Mouse (Mus musculus) neural tube, embryonic 13.5 days (tissue): ENCODE data around the gene Mettl21e. TPM values are rescaled to one million over a fixed set of nuclear protein-coding genes. Genes with fewer than 3 reads are reported as not detected.

Experiments
- ATAC-seq: fragments of 200-750 bp; cut with Nextera tagmentation; 2 replicates; pipeline ENCODE4 v1.8.0; 2017; ENCODE audit warnings: low read depth, mild to moderate bottlenecking, moderate TSS enrichment, moderate library complexity
- H3K27ac ChIP-seq: fragments of 300-500 bp; sonication (generic); replicated peaks from 2 replicates; pipeline ENCODE4 v1.5.1; 2015; ENCODE audit warnings: moderate library complexity, mild to moderate bottlenecking, inconsistent platforms
- H3K27me3 ChIP-seq: fragments of 300-500 bp; sonication (generic); 2 replicates; pipeline ENCODE4 v1.6.1; 2015; ENCODE audit warnings: mild to moderate bottlenecking, inconsistent platforms
- H3K36me3 ChIP-seq: fragments of 300-500 bp; sonication (generic); 2 replicates; pipeline ENCODE4 v1.6.1; 2015; ENCODE audit warnings: mild to moderate bottlenecking, inconsistent platforms
- H3K4me1 ChIP-seq: fragments of 300-500 bp; sonication (generic); replicated peaks from 2 replicates; pipeline ENCODE4 v1.6.1; 2015; ENCODE audit warnings: inconsistent platforms
- H3K4me2 ChIP-seq: fragments of 300-500 bp; sonication (generic); 2 replicates; pipeline ENCODE4 v1.6.1; 2015; ENCODE audit warnings: inconsistent platforms, mild to moderate bottlenecking, moderate library complexity
- H3K4me3 ChIP-seq: fragments of 300-500 bp; sonication (generic); 2 replicates; pipeline ENCODE4 v1.5.1; 2015; ENCODE audit warnings: mild to moderate bottlenecking, inconsistent platforms
- H3K9ac ChIP-seq: fragments of 300-500 bp; sonication (generic); 2 replicates; pipeline ENCODE4 v1.6.1; 2015; ENCODE audit warnings: moderate library complexity, mild to moderate bottlenecking, inconsistent platforms
- H3K9me3 ChIP-seq: fragments of 300-500 bp; sonication (generic); 2 replicates; pipeline ENCODE4 v1.6.1; 2016; ENCODE audit warnings: inconsistent platforms
- WGBS: fragments of 180-500 bp; shearing (Covaris S2); methylation state at CpG from one replicate; pipeline ENCODE4 v1.1.7; 2015; 5-methylcytosine and 5-hydroxymethylcytosine counted together
- polyA plus RNA-seq: library from polyadenylated mRNA; unstranded; fragments of >200 nt; fragmentation: Nextera tagmentation; extraction: Ambion mirVana; gene quantifications from 2 replicates; pipeline ENCODE4 v1.2.1, GENCODE M21; 2015

Mettl21e gene
- polyA plus RNA-seq, 1 experiment from 2014 or later, result not detected

DNA sequence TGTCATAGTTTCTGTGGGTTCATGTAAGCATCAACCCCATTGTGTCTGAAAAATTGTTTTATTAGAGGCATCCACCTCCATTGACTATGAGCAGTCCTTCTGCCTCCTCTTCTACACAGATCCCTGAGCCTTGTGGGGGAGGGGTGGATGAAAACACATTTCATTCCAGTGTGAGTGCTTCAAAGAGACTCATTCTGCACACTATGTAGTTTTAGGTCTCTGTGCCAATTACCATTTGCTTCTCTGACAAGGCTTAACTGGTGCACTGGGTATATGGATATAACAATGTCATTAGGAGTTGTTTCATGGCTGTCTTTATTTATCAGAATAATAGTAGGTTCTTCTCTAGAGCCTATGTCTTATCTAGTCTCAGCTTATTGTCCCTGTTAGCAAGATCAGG lies 32.4 kb downstream of the Mettl21e start:
- no peak overlapping the region for H3K4me3 ChIP-seq
- H3K36me3 ChIP-seq, result peaks cover 15% of the 10 kb centered on the region
- H3K4me2 ChIP-seq, result no peak overlapping the region
- no peak for ATAC-seq
- H3K9me3 ChIP-seq, result no peaks in the 10 kb centered on the region
- H3K27me3 ChIP-seq, result no peaks in the 10 kb centered on the region
- H3K27ac ChIP-seq, result no peak overlapping the region
- H3K4me1 ChIP-seq, result no peaks in the 10 kb centered on the region
- no peak overlapping the region for H3K9ac ChIP-seq

DNA sequence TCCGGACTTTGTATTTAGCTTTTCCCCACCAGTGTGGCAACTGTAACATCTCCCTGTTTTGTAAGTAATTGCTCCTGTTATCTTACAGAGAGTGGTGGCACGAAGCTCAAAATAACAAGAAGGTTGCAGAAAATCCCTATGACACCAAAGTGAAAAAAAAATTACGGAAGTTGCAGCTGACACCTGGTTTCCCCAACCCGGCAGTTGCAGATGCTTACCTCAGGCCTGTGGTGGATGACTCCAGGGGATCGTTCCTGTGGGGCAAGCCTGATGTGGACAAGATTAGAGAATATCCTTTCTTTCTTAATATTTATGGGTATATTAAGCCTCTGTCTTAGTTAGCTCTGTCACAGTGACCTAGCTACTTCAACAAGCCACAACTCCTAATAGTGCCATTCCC lies 40.7 kb downstream of the Mettl21e start:
- WGBS, result 97% methylated on average over 5 of the region's 5 CpGs
- Histone ChIP-seq H3K36me3 (peaks cover 87% of the 10 kb centered on the region), H3K27me3 (no peaks in the 10 kb centered on the region), H3K9me3 (no peaks in the 10 kb centered on the region), H3K4me3 (no peak overlapping the region), H3K4me2 (no peak overlapping the region), H3K27ac (no peak overlapping the region), H3K4me1 (no peaks in the 10 kb centered on the region), H3K9ac (no peak overlapping the region)
- no peak for ATAC-seq

DNA sequence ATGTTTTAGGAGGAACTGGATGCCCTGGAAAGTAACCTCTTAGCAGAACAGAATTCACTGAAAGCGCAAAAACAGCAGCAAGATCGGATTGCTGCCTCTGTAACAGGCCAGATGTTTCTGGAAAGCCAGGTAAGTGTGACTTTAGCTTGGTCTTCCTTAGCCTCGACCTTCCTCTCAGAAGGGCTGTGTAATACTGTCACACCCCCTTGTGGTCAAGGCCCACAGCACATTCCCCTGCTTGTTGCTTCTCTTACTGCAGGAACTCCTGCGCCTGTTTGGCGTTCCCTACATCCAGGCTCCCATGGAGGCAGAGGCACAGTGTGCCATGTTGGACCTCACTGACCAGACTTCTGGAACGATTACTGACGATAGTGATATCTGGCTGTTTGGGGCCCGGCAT lies 44.9 kb downstream of the Mettl21e start:
- H3K27me3 ChIP-seq, result no peaks in the 10 kb centered on the region
- no peak overlapping the region for H3K9ac ChIP-seq
- H3K4me3 ChIP-seq, result no peak overlapping the region
- H3K27ac ChIP-seq, result no peak overlapping the region
- no peak for ATAC-seq
- no peaks in the 10 kb centered on the region for H3K4me1 ChIP-seq
- WGBS, result 90% methylated on average over 8 of the region's 8 CpGs
- peaks cover 89% of the 10 kb centered on the region for H3K36me3 ChIP-seq
- no peak overlapping the region for H3K4me2 ChIP-seq
- peaks cover 6% of the 10 kb centered on the region; the same call in 1 of the 2 replicates for H3K9me3 ChIP-seq

DNA sequence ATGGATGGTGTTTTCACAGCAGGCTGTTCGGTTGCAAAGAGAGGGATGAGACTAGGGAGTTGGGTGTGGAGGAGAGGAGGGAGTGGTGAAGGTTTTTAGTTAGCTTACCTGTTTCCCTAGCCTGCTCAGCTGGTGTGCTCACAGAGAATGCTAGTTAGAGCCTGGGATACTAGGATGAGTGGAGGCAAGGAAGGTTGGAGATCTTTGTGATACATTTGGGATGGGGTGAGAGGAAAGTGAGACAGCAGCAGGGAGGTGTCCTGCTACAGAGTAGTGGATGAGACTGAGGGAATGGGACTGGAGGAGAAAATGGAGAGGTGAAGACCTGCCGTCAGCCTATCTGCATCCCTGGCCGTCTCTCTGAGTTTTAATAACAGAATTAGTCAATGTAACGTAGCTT lies 46.1 kb downstream of the Mettl21e start:
- Histone ChIP-seq H3K27ac (no peak overlapping the region), H3K9ac (no peak overlapping the region), H3K9me3 (peaks cover 6% of the 10 kb centered on the region; the same call in 1 of the 2 replicates), H3K4me1 (no peaks in the 10 kb centered on the region), H3K4me3 (no peak overlapping the region), H3K4me2 (no peak overlapping the region), H3K36me3 (peaks cover 88% of the 10 kb centered on the region), H3K27me3 (no peaks in the 10 kb centered on the region)
- 96% methylated on average over 4 of the region's 4 CpGs for WGBS
- ATAC-seq, result no peak

DNA sequence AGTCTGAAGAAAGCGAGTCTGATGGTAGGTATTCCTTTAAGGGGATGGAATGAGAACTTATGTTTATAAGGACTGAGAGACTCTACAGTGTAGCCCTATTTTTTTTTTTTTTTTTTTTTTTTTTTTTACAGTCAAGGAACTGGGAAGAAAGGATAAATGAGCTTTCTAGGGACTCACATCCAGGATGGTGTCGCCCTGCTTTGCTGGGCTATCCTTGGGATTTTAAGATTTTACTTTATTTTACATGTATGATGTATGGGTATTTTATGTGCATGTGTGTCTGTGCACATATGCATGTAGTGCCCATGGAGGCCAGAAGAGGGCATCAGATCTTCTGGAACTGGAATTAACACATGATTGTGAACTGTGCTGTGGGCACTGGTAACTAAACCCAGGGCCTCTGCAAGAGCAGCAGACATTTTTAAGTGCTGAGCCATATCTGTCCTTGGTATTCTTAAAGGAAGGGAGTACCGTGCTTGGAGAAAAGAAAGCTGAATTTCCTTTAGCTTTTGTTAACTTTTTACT lies 50.8 kb downstream of the Mettl21e start:
- Histone ChIP-seq H3K9me3 (peaks cover 6% of the 10 kb centered on the region; the same call in 1 of the 2 replicates), H3K27me3 (no peaks in the 10 kb centered on the region), H3K36me3 (peaks cover 88% of the 10 kb centered on the region), H3K4me1 (no peaks in the 10 kb centered on the region), H3K9ac (no peak overlapping the region), H3K4me2 (no peak overlapping the region), H3K27ac (no peak overlapping the region), H3K4me3 (no peak overlapping the region)
- WGBS, result 96% methylated on average over 3 of the region's 3 CpGs
- ATAC-seq, result no peak

DNA sequence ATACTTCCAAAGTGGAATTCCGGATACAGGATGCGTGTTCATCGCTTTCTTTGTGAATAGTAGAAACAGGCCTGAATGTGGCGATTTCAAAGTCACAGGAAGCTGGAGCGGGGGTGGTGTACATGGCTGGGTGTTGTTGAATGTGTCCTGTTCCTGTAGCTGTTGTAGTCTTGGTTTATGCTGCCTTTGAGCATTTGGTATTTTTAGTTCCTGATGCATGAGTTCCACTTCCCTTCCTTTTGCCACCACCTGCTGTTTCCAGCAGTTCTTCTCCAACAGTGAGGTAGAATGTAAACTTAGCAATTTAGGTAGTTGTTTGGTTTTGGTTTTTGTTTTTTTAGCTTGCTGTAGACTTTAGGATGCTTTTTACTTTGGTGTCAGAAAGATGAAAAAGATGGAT lies 56.4 kb downstream of the Mettl21e start:
- Histone ChIP-seq H3K4me1 (no peaks in the 10 kb centered on the region), H3K27me3 (no peaks in the 10 kb centered on the region), H3K9ac (no peak overlapping the region), H3K4me3 (no peak overlapping the region), H3K9me3 (no peaks in the 10 kb centered on the region), H3K27ac (no peak overlapping the region), H3K4me2 (no peak overlapping the region), H3K36me3 (peaks cover 94% of the 10 kb centered on the region)
- ATAC-seq, result no peak
- 91% methylated on average over 5 of the region's 5 CpGs for WGBS

DNA sequence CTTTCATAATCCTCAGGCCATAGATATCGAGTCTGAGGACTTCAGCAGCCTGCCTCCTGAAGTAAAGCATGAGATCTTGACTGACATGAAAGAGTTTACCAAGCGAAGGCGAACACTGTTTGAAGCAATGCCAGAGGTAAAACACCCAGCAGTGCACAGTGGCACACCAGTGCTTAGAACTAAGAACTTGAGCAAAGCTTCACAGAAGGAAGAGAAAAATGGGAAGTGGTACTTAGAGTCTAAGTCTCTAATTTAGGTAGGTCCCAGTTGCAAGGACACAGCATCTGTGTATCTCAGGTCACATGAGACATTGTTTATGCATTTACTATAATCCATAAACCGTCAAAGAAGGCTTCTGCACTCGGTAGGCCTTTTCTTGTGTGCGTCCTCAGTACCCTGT lies 56.9 kb downstream of the Mettl21e start:
- no peak overlapping the region for H3K4me2 ChIP-seq
- peaks cover 89% of the 10 kb centered on the region for H3K36me3 ChIP-seq
- no peak overlapping the region for H3K9ac ChIP-seq
- no peaks in the 10 kb centered on the region for H3K4me1 ChIP-seq
- 95% methylated on average over 6 of the region's 6 CpGs for WGBS
- H3K27me3 ChIP-seq, result no peaks in the 10 kb centered on the region
- ATAC-seq, result no peak
- H3K9me3 ChIP-seq, result no peaks in the 10 kb centered on the region
- no peak overlapping the region for H3K4me3 ChIP-seq
- no peak overlapping the region for H3K27ac ChIP-seq

DNA sequence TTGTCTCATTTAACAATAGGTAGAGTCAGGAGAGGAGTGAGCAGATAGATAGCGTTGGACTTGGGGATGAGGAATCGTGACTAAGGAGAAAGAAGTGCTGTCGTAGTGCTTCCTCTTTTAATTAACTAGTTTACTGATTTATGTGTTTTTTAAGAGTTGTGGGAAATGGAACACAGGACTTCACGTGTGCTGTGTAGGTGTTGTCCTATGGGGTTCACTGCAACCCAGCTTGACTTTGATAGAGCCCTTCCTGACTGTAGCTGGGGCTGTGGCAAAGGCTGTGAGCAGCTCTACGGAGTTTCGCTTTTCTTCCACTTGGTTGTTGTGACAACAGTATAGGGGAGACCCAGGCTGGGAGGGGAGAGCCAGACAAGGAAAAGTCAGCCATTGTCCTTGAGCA lies 60.4 kb downstream of the Mettl21e start:
- no peaks in the 10 kb centered on the region for H3K27me3 ChIP-seq
- H3K27ac ChIP-seq, result no peak overlapping the region
- H3K9ac ChIP-seq, result no peak overlapping the region
- H3K4me1 ChIP-seq, result no peaks in the 10 kb centered on the region
- H3K4me2 ChIP-seq, result no peak overlapping the region
- 90% methylated on average over 6 of the region's 6 CpGs for WGBS
- ATAC-seq, result no peak
- peaks cover 62% of the 10 kb centered on the region for H3K36me3 ChIP-seq
- H3K9me3 ChIP-seq, result no peaks in the 10 kb centered on the region
- H3K4me3 ChIP-seq, result no peak overlapping the region

DNA sequence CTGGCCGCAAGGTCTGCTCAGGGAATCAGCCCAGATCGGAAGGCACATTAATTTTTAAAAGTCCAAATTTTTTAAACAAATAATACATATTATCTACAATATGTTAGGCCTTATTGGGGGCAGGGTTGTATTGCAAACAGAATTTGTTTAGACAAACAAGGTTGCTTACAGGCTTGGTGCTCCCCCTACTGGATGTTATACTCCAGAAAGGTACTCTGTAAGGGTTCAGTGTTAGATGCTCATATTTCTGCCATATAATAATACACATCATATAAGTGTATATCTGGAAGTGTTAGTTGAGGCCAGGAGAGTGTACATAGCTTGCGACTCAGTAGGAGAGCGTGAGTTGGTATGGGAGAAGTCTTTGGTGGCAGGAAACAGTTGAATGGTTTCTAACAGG lies 63.5 kb downstream of the Mettl21e start:
- H3K27ac ChIP-seq, result no peak overlapping the region
- 98% methylated on average over 4 of the region's 4 CpGs for WGBS
- H3K36me3 ChIP-seq, result peaks cover 33% of the 10 kb centered on the region
- no peaks in the 10 kb centered on the region for H3K4me1 ChIP-seq
- H3K9me3 ChIP-seq, result no peaks in the 10 kb centered on the region
- no peak overlapping the region for H3K4me2 ChIP-seq
- H3K9ac ChIP-seq, result no peak overlapping the region
- H3K27me3 ChIP-seq, result no peaks in the 10 kb centered on the region
- H3K4me3 ChIP-seq, result no peak overlapping the region
- ATAC-seq, result no peak

Other genes starting within 250 kb of the Mettl21e start
- 1.0 and 1.1 TPM in 2 replicates for gene Mettl21c, start 198.9 kb downstream of the Mettl21e start, polyA plus RNA-seq
- 0.06 TPM in 1 of 2 replicates, not detected in the other for gene Gm8251, start 157.0 kb downstream of the Mettl21e start, polyA plus RNA-seq
- gene Tex30, start 116.5 kb downstream of the Mettl21e start, polyA plus RNA-seq, result 49.1 and 54.1 TPM in 2 replicates
- 30.0 and 35.2 TPM in 2 replicates for gene Kdelc1, start 100.2 kb downstream of the Mettl21e start, polyA plus RNA-seq
- gene Bivm, start 100.0 kb downstream of the Mettl21e start, polyA plus RNA-seq, result 31.3 and 32.3 TPM in 2 replicates
- 33.1 and 33.6 TPM in 2 replicates for gene Ercc5, start 71.2 kb downstream of the Mettl21e start, polyA plus RNA-seq